Comparison of ENCODE assay signal across 8 mouse cellular contexts in the genomic region with DNA sequence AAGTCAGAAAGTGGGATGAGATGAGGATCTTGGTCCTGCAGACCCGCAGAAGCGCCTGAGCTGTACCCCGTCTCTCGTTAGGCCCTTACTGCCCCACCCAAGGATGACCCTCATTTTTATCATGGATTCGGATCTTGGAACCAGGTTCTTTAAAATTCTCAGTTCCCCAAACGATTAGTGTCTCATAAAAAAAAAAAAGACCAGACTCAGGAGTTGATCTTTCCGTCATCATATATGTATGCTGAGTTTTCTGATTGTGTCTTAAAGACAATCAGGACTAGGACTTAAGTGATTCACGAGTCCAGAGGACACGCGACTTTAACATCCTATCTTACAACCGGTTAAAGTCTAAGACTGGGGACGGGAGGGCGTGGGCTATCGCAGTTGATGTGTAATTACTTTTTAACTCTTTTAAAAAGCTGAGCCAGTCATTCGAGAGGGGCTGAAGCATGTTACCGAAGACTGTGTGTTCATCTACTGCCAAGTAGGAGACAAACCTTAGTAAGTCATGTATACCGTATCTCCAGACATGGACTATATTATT. TPM values are rescaled to one million over a fixed set of nuclear protein-coding genes. Genes with fewer than 3 reads are reported as not detected.
DNase-seq lines count a peak whose midpoint lies in the region; ATAC-seq and TF ChIP-seq lines count a peak whose summit lies in the region.

No protein-coding gene starts in this region.

- H3K9ac ChIP-seq in forebrain, embryonic 16.5 days (replicated peaks; ENCODE audit: low read depth, low read length) = peak overlapping the region; percentile 92
- H3K9ac ChIP-seq in limb, embryonic 13.5 days = peak overlapping the region; percentile 90
- H3K9ac ChIP-seq in stomach, postnatal 0 days (ENCODE audit: low read length) = peak overlapping the region; percentile 75

- no peak for TF ChIP-seq EP300 in stomach, postnatal 0 days (optimal IDR thresholded peaks at IDR 0.05)

- H3K4me2 ChIP-seq in forebrain, embryonic 16.5 days (ENCODE audit: low read length) = peak overlapping the region; percentile 84
- peak overlapping the region; percentile 94 for H3K4me2 ChIP-seq in limb, embryonic 13.5 days (replicated peaks)
- peak overlapping the region; percentile 96 for H3K4me2 ChIP-seq in stomach, postnatal 0 days (replicated peaks; ENCODE audit: low read depth)

- peaks cover 40% of the 10 kb centered on the region for H3K4me1 ChIP-seq in megakaryocyte, embryonic 14.5 days
- H3K4me1 ChIP-seq in forebrain, embryonic 16.5 days (replicated peaks; ENCODE audit: control insufficient read depth, insufficient read depth, low read length) = peaks cover 27% of the 10 kb centered on the region
- H3K4me1 ChIP-seq in limb, embryonic 13.5 days = peaks cover 28% of the 10 kb centered on the region
- 0 out of 2 replicates have a peak, but pooled peaks cover 2% of the 10 kb centered on the region for H3K4me1 ChIP-seq in stomach, postnatal 0 days (replicated peaks; ENCODE audit: control insufficient read depth, insufficient read depth)

- H3K27ac ChIP-seq in forebrain, embryonic 16.5 days (ENCODE audit: low read length) = no peak overlapping the region; the same call in 1 of the 2 replicates
- H3K27ac ChIP-seq in limb, embryonic 13.5 days = peak overlapping the region; percentile 58
- H3K27ac ChIP-seq in stomach, postnatal 0 days (replicated peaks) = peak overlapping the region; percentile 50

- no peaks in the 10 kb centered on the region for H3K27me3 ChIP-seq in megakaryocyte, embryonic 14.5 days (replicated peaks)
- no peaks in the 10 kb centered on the region for H3K27me3 ChIP-seq in forebrain, embryonic 16.5 days (replicated peaks; ENCODE audit: control insufficient read depth, insufficient read depth, low read length)
- no peaks in the 10 kb centered on the region for H3K27me3 ChIP-seq in limb, embryonic 13.5 days
- no peaks in the 10 kb centered on the region for H3K27me3 ChIP-seq in stomach, postnatal 0 days (ENCODE audit: control insufficient read depth, insufficient read depth, low read length)

- 18% methylated on average over 17 of the region's 17 CpGs for WGBS in forebrain, embryonic 16.5 days
- WGBS in limb, embryonic 13.5 days = 14% methylated on average over 17 of the region's 17 CpGs
- WGBS in stomach, postnatal 0 days = 5% methylated on average over 17 of the region's 17 CpGs

- H3K9me3 ChIP-seq in megakaryocyte, embryonic 14.5 days = no peaks in the 10 kb centered on the region
- H3K9me3 ChIP-seq in forebrain, embryonic 16.5 days (ENCODE audit: control insufficient read depth, low read length) = no peaks in the 10 kb centered on the region
- no peaks in the 10 kb centered on the region for H3K9me3 ChIP-seq in limb, embryonic 13.5 days
- no peaks in the 10 kb centered on the region for H3K9me3 ChIP-seq in stomach, postnatal 0 days (ENCODE audit: control insufficient read depth, low read length)

- no peak for DNase-seq in stomach, postnatal 0 days (ENCODE audit: low spot score)
- DNase-seq in adrenal gland, adult 8-10 months = no peak
- DNase-seq in right cerebral cortex, postnatal 36 days (ENCODE audit: low spot score in 2 of 2) = no peak
- DNase-seq in left cerebral cortex, postnatal 25 days (ENCODE audit: low spot score in 2 of 2) = no peak

- no peak for ATAC-seq in megakaryocyte, adult 5-6 weeks (ENCODE audit: poor library complexity, severe bottlenecking)
- ATAC-seq in forebrain, embryonic 16.5 days = no peak
- ATAC-seq in limb, embryonic 13.5 days (ENCODE audit: low FRiP score, low read depth) = no peak
- ATAC-seq in stomach, postnatal 0 days (ENCODE audit: low FRiP score, low TSS enrichment) = no peak

- peaks cover 41% of the 10 kb centered on the region for H3K36me3 ChIP-seq in megakaryocyte, embryonic 14.5 days (replicated peaks; ENCODE audit: low read length)
- peaks cover 18% of the 10 kb centered on the region for H3K36me3 ChIP-seq in forebrain, embryonic 16.5 days (ENCODE audit: control insufficient read depth, insufficient read depth)
- peaks cover 35% of the 10 kb centered on the region for H3K36me3 ChIP-seq in limb, embryonic 13.5 days
- peaks cover 2% of the 10 kb centered on the region; the same call in 1 of the 2 replicates for H3K36me3 ChIP-seq in stomach, postnatal 0 days (ENCODE audit: control insufficient read depth, insufficient read depth, low read length)

- intact Hi-C loops in left cerebral cortex, postnatal 25 days (cut with DNase I) = loop anchor here (2.0 kb wide), 1 partner anchor 155 kb away; no protein-coding TSS in a partner anchor

- peak overlapping the region; percentile 96 for H3K4me3 ChIP-seq in megakaryocyte, embryonic 14.5 days (replicated peaks)
- peak overlapping the region; percentile 80 for H3K4me3 ChIP-seq in forebrain, embryonic 16.5 days (replicated peaks; ENCODE audit: low read length)
- peak overlapping the region; percentile 89 for H3K4me3 ChIP-seq in limb, embryonic 13.5 days
- H3K4me3 ChIP-seq in stomach, postnatal 0 days (ENCODE audit: low read depth, low read length) = peak overlapping the region; percentile 90

- TF ChIP-seq CTCF in stomach, postnatal 0 days (IDR thresholded peaks at IDR 0.05; ENCODE audit: low read depth) = no peak

RNA-seq across cellular contexts. Expression of gene Txndc17, which starts 0.6 kb away (rescaled TPM):
- 8.2 and 31.1 TPM in 2 replicates for polyA plus RNA-seq in megakaryocyte, embryonic 14.5 days (2012; ENCODE audit: insufficient read depth, low replicate concordance)
- total RNA-seq in megakaryocyte, adult 5-6 weeks (2015) = 137 and 150 TPM in 2 replicates
- 50.6 and 51.3 TPM in 2 replicates for total RNA-seq in megakaryocyte, adult 5-6 weeks (2017)
- 131 and 138 TPM in 2 replicates for polyA plus RNA-seq in forebrain, embryonic 16.5 days (2015; fragmentation: Nextera tagmentation; extraction: Ambion mirVana)
- 229 and 230 TPM in 2 replicates for polyA plus RNA-seq in limb, embryonic 13.5 days (2015; fragmentation: Nextera tagmentation; extraction: Ambion mirVana)
- 271 TPM in 2 replicates for polyA plus RNA-seq in stomach, postnatal 0 days (2015; fragmentation: Nextera tagmentation; extraction: Ambion mirVana)
- 10 to 100 TPM; 64.8 to 87.4 (median 71.6) TPM for total RNA-seq in adrenal gland, adult 8-10 months (2022)
- total RNA-seq in left cerebral cortex, postnatal 25 days (2021) = 10 to 100 TPM; 30.6 to 32.3 TPM

RNA-seq across cellular contexts. Expression of gene 4933427D14Rik, which starts 0.6 kb away (rescaled TPM):
- 0.47 and 1.2 TPM in 2 replicates for polyA plus RNA-seq in megakaryocyte, embryonic 14.5 days (2012; ENCODE audit: insufficient read depth, low replicate concordance)
- 3.6 and 8.8 TPM in 2 replicates for total RNA-seq in megakaryocyte, adult 5-6 weeks (2015)
- 5.6 and 9.4 TPM in 2 replicates for total RNA-seq in megakaryocyte, adult 5-6 weeks (2017)
- 23.6 and 24.3 TPM in 2 replicates for polyA plus RNA-seq in forebrain, embryonic 16.5 days (2015; fragmentation: Nextera tagmentation; extraction: Ambion mirVana)
- polyA plus RNA-seq in limb, embryonic 13.5 days (2015; fragmentation: Nextera tagmentation; extraction: Ambion mirVana) = 18.1 and 18.3 TPM in 2 replicates
- polyA plus RNA-seq in stomach, postnatal 0 days (2015; fragmentation: Nextera tagmentation; extraction: Ambion mirVana) = 4.8 and 7.2 TPM in 2 replicates
- total RNA-seq in adrenal gland, adult 8-10 months (2022) = 10 to 100 TPM in 2 of 4 experiments, 1 to 10 TPM in 2; 7.0 to 16.0 (median 10.6) TPM
- total RNA-seq in left cerebral cortex, postnatal 25 days (2021) = 10 to 100 TPM; 29.7 to 30.1 TPM

RNA-seq across cellular contexts. Expression of gene Gm43951, which starts 1.3 kb away (rescaled TPM):
- polyA plus RNA-seq in megakaryocyte, embryonic 14.5 days (2012; ENCODE audit: insufficient read depth, low replicate concordance) = not detected in 2 replicates
- not detected in 2 replicates for total RNA-seq in megakaryocyte, adult 5-6 weeks (2015)
- total RNA-seq in megakaryocyte, adult 5-6 weeks (2017) = 0.11 and 0.24 TPM in 2 replicates
- polyA plus RNA-seq in forebrain, embryonic 16.5 days (2015; fragmentation: Nextera tagmentation; extraction: Ambion mirVana) = 1.6 TPM in 2 replicates
- 0.84 and 1.1 TPM in 2 replicates for polyA plus RNA-seq in limb, embryonic 13.5 days (2015; fragmentation: Nextera tagmentation; extraction: Ambion mirVana)
- polyA plus RNA-seq in stomach, postnatal 0 days (2015; fragmentation: Nextera tagmentation; extraction: Ambion mirVana) = 0.06 and 0.10 TPM in 2 replicates
- 1 to 10 TPM in 3 of 4 experiments, under 1 TPM in 1; 0.64 to 2.1 (median 1.3) TPM for total RNA-seq in adrenal gland, adult 8-10 months (2022)
- total RNA-seq in left cerebral cortex, postnatal 25 days (2021) = 10 to 100 TPM; 11.9 to 13.5 TPM

RNA-seq across cellular contexts. Expression of gene Med31, which starts 7.5 kb away (rescaled TPM):
- 1.5 TPM in 1 of 2 replicates, not detected in the other for polyA plus RNA-seq in megakaryocyte, embryonic 14.5 days (2012; ENCODE audit: insufficient read depth, low replicate concordance)
- total RNA-seq in megakaryocyte, adult 5-6 weeks (2015) = 15.6 and 26.1 TPM in 2 replicates
- 19.3 and 20.1 TPM in 2 replicates for total RNA-seq in megakaryocyte, adult 5-6 weeks (2017)
- polyA plus RNA-seq in forebrain, embryonic 16.5 days (2015; fragmentation: Nextera tagmentation; extraction: Ambion mirVana) = 61.1 and 67.8 TPM in 2 replicates
- polyA plus RNA-seq in limb, embryonic 13.5 days (2015; fragmentation: Nextera tagmentation; extraction: Ambion mirVana) = 48.9 and 49.6 TPM in 2 replicates
- polyA plus RNA-seq in stomach, postnatal 0 days (2015; fragmentation: Nextera tagmentation; extraction: Ambion mirVana) = 25.8 and 28.1 TPM in 2 replicates
- total RNA-seq in adrenal gland, adult 8-10 months (2022) = 10 to 100 TPM; 10.9 to 15.5 (median 13.1) TPM
- total RNA-seq in left cerebral cortex, postnatal 25 days (2021) = 10 to 100 TPM; 12.1 to 15.9 TPM

RNA-seq across cellular contexts. Expression of gene Slc13a5, which starts 59.1 kb away (rescaled TPM):
- 0.50 TPM in 1 of 2 replicates, not detected in the other for polyA plus RNA-seq in megakaryocyte, embryonic 14.5 days (2012; ENCODE audit: insufficient read depth, low replicate concordance)
- total RNA-seq in megakaryocyte, adult 5-6 weeks (2015) = not detected in 2 replicates
- not detected in 2 replicates for total RNA-seq in megakaryocyte, adult 5-6 weeks (2017)
- polyA plus RNA-seq in forebrain, embryonic 16.5 days (2015; fragmentation: Nextera tagmentation; extraction: Ambion mirVana) = 0.35 and 0.65 TPM in 2 replicates
- polyA plus RNA-seq in limb, embryonic 13.5 days (2015; fragmentation: Nextera tagmentation; extraction: Ambion mirVana) = 0.18 and 0.84 TPM in 2 replicates
- 0.06 and 0.12 TPM in 2 replicates for polyA plus RNA-seq in stomach, postnatal 0 days (2015; fragmentation: Nextera tagmentation; extraction: Ambion mirVana)
- under 1 TPM in 3 of 4 experiments, not detected in 1; 0.18 to 0.35 (median 0.35) TPM for total RNA-seq in adrenal gland, adult 8-10 months (2022)
- total RNA-seq in left cerebral cortex, postnatal 25 days (2021) = 10 to 100 TPM; 18.0 to 19.6 TPM
